Mouse (Mus musculus) left cerebral cortex, postnatal 4 days (tissue): ENCODE results near the gene Grap. TPM values are rescaled to one million over a fixed set of nuclear protein-coding genes. Genes with fewer than 3 reads are reported as not detected.
"Not testable (repeated sequence)": the region's sequence is repeated elsewhere in the genome, so short reads cannot be mapped to it uniquely, and the experiment has no call there.

Source experiments
- DNase-seq: peaks from one replicate; pipeline ENCODE4 v3.0.0-alpha.2; 2022
- intact Hi-C: fragments of 180-260 bp; cut with DNase I; formaldehyde crosslinking; loops from one replicate; pipeline ENCODE4 v1.15.1; 2025
- total RNA-seq, 2 experiments: library from RNA; stranded (reverse); gene quantifications; 2 replicates each; pipeline ENCODE4 v1.2.3; 2021

Gene Grap
- 1 to 10 TPM; 5.8 to 6.1 TPM for total RNA-seq

DNA sequence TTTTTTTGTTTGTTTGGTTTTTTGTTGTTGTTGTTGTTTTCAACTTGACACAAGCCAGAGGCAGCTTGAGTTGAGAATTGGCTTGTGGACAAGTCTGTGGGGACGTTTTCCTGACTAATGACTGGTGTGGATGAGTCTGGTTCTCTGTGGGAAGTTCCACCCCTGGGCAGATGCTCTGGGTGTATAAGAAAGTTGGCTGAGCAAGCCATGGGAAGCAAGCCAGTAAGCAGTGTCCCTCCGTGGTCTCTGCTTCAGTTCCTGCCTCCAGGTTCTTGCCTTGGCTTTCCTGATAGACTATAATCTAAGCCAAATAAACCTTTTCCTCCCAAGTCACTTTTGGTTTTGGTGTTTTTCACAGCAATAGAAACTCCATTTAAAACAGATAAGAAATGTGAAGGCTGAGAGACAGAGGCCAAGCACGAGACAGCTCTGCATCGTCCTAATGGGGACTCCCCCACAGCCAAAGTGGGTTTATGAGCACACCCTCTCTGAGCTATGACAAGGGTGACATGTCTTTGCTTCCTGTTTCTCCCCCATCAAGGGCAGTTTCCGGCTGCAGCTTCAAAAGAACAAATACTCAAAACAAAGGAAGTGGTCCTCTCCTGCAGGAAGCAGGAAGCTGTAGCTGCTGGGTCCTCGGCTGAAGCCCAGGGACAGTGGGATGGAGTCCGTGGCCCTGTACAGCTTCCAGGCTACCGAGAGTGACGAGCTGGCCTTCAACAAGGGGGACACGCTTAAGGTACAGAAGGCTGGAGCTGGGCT is at the start of gene Grap:
Gene Grap, plus strand, starts transcription at position 580 of the 762 bp plus-strand sequence.
- DNase-seq, result no peak
- intact Hi-C loops, result no loop called here

GRCm38 (mm10) chr11:61608072-61608471 is 45.0 kb upstream of the Grap start:
- no peak for DNase-seq

GRCm38 (mm10) chr11:61611197-61611596 is 41.9 kb upstream of the Grap start:
- DNase-seq, result no peak
- intact Hi-C loops, result no loop called here

More at GRCm38 (mm10) chr11:61608072-61608471, 45.0 kb upstream of the Grap start:
- intact Hi-C loops, result loop anchor here (2.0 kb wide), 1 partner anchor 21 kb away; no protein-coding TSS in a partner anchor

GRCm38 (mm10) chr11:61612116-61612635 is 40.9 kb upstream of the Grap start:
- peak; percentile 48 for DNase-seq
- intact Hi-C loops, result no loop called here

DNA sequence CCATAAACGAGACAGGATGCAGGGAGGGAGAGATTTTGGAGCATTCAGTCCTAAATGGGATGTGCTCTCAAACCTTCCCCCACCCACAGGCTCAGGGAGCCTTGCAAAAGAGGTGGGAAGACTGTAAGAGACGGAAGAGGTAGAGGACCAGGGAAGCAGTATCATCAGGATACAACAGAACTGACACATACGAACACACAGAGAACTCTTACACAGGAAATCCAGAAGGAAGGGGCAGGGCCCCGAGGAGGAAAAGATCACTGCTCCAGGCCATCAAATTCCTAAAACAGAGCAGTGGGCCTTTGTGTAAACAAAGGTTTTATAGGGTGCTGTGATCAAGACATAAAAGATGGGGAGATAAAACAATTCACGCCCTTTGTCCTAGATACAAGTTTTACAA is 38.7 kb upstream of the Grap start:
- intact Hi-C loops, result no loop called here
- DNase-seq, result no peak

DNA sequence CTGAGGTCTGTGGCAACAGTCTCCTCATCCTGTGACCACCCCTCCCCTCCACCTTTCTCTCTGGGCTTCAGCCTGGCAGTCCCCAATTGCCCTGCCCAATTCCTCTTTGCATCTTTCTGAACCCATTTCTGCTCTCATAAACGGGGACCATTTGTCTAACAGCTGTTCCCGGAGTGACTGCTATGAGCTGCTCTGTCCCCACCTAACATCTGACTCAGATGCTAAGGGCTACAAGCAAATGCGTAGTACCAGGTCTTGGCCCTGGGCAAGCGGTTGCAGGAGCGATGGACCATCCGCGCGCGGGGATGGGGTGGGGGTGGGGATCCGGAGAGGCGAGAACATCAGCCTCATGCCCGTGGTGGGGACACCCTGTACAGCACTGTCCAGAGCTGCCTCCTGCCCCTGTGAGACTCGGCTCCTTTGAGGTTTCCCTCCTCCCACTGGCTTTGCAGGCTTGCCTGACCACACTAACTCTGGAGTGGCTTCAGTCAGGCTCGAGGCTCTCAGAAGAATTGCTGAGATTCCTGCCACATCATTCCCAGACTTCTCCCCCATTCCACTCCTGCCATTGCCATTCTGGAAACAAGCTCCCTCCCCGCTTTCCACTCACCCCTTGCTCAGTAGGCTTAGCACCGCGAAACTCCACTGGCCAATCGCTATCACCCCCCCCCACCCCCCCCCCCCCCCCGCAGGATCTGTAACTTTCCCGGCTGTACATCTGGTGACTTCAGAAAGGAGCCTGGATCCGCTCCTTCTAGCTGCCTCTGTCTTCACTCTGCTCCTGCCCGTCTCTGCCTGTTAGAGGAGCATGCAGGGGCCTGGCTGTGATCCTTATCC is 37.2 kb upstream of the Grap start:
- DNase-seq, result no peak
- intact Hi-C loops, result no loop called here

DNA sequence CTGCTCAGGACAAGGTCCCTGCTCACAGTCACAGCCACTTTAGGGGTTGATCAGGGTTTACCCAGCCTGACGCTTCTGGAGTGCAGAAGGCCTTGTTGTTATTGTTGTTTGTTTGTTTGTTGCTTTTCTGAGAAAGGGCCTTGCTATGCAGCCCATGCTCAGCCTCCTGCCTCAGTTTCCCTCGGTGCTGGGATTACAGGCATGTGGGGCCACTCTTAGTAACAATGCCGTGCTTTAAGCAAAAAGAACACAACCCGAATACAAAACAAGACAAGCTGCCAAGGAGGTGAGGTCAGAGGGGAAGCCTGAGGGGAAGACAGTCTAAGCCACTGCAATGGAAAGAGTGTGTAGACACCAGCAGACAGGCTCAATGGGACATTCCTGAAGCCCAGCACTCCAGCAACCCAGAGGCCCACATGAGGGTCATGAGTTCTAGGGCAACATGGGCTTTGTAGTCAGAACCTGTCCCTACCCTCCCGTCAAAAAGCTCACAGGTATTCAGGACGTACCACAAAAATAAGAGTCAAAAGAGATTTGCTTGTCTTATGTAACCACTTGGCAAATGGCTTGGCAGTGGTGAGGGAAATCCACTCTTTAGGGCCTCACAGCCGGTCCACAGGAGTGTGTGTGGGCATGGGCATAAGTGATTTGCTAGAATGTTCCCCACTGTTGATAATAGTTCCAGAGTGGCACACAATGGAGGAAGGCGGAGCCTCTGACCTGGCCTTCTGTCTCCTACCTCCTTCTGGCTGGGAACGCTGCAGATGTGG is 36.4 kb upstream of the Grap start:
- no peak for DNase-seq
- intact Hi-C loops, result no loop called here

DNA sequence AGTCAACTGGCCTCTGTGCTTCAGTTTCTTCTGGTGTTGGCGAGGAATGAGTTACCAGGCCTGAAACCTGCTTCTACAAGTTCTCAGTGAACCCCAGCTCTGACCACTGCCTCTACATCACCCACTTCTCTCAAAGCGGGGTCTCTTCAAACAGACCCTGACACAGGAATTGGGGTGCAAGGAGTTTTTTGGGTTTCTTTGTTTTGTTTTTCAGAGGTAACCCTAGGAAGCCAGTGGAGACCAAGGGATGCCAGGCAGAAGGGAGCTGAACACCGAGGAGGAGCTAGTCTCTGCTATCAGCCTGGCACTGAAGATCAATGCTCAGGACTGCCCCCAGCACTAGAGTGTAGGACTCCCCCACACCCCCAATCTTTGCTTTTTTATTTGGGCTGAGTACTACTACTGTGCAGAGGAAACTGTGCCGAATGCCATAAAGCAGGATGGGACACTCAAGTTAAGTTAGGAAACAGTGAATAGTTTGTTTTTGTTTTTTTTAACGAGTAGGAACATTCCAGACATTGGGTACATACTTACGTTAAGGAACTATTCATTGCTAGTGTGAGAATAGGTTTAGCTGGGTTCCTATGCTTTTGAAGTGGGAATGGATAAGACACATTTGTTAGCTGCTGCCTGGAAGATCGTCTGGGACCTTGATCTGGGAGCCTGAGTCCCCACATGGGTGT is 35.6 kb upstream of the Grap start:
- intact Hi-C loops, result no loop called here
- DNase-seq, result no peak

DNA sequence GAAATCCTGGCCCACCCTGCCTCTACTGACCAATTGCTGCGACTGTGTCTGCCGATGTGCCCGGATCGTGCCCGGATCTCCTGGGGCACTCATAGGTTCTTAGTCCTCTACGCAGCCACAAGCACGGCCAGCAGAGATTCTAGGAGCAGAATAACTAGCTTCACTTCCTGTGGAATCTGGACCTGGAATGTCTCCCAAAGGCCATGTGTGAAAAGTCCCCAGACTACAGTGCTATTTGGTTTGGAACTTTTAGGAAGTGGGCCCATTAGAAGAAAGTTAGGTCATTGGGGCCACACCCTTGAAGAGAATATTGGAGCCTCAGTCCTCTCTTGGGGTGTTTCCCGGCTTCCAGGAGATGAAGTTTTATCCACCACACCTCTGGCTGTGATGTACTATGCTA is 34.9 kb upstream of the Grap start:
- intact Hi-C loops, result no loop called here

GRCm38 (mm10) chr11:61618571-61618970 is 34.5 kb upstream of the Grap start:
- no peak for DNase-seq
- intact Hi-C loops, result no loop called here

More for the DNA sequence above, 34.9 kb upstream of the Grap start:
- DNase-seq, result no peak

DNA sequence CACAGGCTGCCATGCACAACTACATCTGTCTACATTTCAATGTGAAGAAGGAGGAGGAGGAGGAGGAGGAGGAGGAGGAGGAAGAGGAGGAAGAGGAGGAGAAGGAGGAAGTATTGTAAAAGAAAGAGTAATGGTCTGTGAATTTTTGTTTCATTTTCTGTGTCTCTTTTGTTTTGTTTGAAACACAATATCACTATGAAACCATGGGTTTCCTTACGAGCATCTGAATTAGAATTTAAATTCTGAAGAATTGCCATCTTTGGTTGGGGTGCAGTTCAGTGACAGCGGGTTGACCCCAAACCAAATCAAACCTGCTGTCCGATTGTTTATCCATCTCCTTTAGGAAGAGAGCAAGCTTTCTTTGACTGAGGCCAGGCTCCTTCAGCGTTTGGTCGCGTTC is 33.7 kb upstream of the Grap start:
- intact Hi-C loops, result no loop called here
- no peak for DNase-seq

DNA sequence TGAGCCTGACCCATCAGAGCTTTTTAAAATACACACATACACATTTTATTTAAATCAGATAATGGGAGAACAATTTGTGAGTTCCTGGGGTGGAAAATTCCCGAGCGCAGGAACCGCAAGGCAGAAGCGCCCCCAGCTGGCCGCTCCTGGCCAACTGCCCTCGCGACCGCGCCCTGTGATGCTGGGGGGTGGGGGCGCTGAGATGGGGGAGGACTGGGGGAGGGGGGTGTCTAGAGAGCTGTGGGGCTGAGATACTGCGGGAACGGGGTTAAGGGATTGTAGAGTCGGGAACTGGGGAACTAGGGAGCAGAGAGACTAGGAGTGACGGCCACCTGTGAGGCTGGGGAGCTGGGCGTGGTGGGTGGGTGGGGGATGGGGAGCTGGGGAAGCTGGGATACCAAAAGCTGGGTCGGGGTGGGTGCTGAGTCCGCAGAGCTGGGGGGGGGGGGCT is 33.2 kb upstream of the Grap start:
- peak; percentile 75 for DNase-seq
- intact Hi-C loops, result loop anchor here (5.0 kb wide), 1 partner anchor 203 kb away; no protein-coding TSS in a partner anchor

GRCm38 (mm10) chr11:61620254-61620670 is 32.8 kb upstream of the Grap start:
- DNase-seq, result peak; percentile 87
- intact Hi-C loops, result loop anchor here (5.0 kb wide), 1 partner anchor 203 kb away; no protein-coding TSS in a partner anchor

GRCm38 (mm10) chr11:61620762-61621161 is 32.3 kb upstream of the Grap start:
- intact Hi-C loops, result loop anchor here (5.0 kb wide), 1 partner anchor 203 kb away; no protein-coding TSS in a partner anchor

DNA sequence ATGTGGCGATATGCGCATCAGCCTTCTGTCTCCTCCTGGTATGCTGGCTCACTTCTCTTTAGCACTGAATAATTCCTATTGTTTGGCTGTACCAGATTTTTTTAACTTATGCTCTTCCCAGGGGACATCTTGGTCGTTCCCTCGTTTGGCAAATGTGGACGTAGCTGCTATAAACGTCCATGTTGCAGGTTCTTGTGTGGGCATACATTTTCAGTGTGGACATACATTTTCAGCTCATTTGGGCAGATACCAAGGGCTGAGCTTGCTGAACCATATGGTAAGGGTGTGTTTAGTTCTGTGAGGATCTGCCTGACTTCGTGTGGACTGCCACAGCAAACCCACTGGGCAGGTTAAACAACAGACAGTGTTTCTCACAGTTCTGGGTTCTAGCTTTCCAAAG is 27.9 kb upstream of the Grap start:
- intact Hi-C loops, result no loop called here
- no peak for DNase-seq

More at GRCm38 (mm10) chr11:61620762-61621161, 32.3 kb upstream of the Grap start:
- no peak for DNase-seq

DNA sequence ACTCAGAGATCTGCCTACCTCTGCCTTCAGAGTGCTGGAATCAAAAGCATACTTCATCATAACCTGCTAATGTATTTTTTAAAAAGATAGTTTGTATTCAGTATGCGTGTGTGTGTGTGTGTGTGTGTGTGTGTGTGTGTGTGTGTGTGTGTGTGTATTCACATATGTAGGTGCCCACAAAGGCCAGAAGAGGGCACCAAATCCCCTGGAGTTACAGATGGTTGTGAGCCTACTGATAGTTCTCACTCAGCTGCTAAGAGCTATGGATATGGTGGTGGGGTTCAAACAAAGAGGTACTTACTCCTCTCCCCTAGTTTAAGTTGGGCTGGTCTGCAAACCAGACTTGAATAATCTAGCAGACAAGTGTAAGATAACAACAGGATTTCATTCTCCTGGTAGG is 26.6 kb upstream of the Grap start:
- intact Hi-C loops, result no loop called here
- DNase-seq, result no peak

DNA sequence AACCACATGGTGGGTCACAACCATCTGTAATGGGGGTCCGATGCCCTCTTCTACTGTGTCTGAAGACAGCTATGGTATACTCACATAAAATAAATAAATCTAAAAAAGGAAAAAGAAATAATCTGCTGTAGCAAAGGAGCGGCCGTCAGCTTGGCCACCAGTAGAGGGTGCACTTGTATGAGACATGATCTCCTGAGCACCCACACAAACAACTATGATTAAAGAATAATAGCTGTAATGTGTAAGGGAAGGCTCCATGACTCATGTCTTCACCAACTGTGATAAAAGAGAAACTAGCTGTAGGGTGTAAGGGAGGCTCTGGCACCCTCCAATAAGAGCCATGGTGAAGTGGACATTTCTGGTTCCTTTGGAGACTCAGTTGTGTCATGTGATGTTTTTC is 23.4 kb upstream of the Grap start:
- intact Hi-C loops, result no loop called here
- no peak for DNase-seq

DNA sequence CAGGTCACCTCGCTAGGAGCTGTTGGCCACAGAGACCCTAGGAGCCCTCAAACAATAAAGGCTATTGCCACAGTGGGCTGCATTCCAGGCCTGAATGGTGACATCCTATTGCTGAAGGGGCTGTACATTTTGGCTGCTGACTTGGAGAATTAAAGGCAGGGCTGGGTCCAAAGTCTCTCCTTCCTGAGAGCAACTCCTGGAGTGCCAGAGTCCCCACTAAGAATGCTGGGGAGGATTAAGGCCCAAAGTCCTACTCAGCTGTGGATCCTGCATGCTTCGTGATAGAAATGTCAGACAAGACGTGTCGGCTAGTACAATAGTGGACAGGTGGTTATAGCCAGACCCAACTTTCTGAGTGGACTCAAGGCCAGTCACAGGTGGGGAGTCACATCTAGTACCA is 16.8 kb upstream of the Grap start:
- intact Hi-C loops, DNase-seq: not testable (repeated sequence)

- DNase-seq, result no peak
- intact Hi-C loops, result no loop called here
These were observed 15.7 kb upstream of the Grap start for GRCm38 (mm10) chr11:61637413-61637812.

GRCm38 (mm10) chr11:61637856-61638255 is 15.2 kb upstream of the Grap start:
- intact Hi-C loops, result no loop called here
- no peak for DNase-seq
